Mouse (Mus musculus): ENCODE measurements at regions not wholly inside any gene's neighbourhood (a gene's known extent, or its start where the extent isn't known, plus 50 kb on each side); places are given as distances from the start of the nearest gene placed in this dataset.

DNA sequence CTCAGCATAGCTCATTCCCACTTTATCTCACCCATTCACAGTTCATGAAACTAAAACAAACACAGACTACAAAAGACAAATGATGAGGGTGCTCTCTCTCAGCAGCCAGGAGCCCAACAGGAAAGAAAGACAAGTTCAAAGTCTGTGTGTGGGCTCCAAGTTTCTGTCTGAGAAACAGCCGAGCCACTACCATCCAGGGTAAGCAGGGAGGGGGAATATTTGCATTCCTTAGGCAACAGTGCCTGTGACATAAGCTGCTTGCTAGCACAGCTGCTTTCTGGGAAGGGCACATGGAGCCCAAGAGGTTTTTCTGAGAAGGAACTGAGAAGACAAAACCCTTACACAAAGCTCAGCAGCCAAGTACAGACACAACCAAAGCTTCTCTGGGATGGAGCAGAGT lies 78.5 kb downstream of the Cmpk2 start:
- TF ChIP-seq CTCF (IDR thresholded peaks at IDR 0.05; ENCODE audit: extremely low read depth, insufficient read length, insufficient replicate concordance, low read depth, low read length) (no peak), POLR2A (IDR thresholded peaks at IDR 0.05; ENCODE audit: low read depth, low read length) (no peak)

Measured in small intestine, adult 2 months (tissue).